Mouse (Mus musculus) urinary bladder, postnatal 25 days (tissue): ENCODE measurements around the gene Dnajb9.
"Not testable (repeated sequence)": the region's sequence is repeated elsewhere in the genome, so short reads cannot be mapped to it uniquely, and the experiment has no call there.

Source experiments
- DNase-seq: peaks from one replicate; pipeline ENCODE4 v3.0.0; 2022; ENCODE audit warnings: low spot score

Dnajb9 gene

DNA sequence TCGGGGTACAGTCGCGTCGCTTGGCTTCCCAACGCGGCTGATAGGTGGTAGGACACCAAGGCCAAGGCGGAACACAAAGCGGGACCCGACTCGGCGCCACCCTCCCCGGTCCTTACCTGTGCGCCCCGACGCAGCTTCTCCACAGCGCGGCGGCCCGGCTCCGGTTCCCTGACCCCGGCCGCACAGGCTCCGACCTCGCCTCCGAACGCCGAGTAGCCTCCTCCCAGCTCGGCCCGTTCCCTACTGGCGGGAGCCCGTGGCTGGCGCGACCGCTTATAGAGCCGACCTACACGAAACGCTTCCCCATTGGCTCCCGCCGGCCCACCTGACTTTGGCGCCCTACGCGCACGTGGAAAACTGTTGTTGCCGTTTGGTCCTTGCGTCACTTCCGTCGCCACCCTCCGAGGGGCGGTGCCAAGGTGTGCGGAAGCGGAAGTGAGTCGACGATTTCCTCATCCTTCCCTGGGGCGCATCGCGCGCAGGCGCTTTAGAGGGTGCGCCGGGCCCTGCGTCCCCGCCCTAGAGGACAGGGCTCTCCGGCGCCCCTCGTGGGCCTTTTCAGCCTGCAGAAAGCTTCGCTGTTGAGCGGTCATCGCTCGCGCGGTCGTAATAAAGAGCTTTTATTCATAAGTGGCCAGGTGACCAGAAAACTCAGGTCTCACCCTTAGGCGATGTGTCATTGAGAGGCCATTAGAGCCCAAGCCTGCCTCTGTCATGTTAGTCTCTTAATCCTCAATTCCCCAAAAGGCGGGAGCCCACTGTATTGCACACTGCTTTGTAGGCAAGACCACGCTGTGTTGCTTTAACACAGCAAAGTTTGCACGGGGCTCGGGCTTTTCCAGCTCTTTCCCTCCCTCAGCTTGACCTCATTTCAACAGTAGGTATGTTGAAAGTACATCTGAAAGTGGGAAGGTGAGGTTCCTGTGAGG lies at the start of gene Dnajb9:
Gene Dnajb9 (minus strand): TSS at position 503 of the 929 bp plus-strand sequence.
- DNase-seq = peak; percentile 99

DNA sequence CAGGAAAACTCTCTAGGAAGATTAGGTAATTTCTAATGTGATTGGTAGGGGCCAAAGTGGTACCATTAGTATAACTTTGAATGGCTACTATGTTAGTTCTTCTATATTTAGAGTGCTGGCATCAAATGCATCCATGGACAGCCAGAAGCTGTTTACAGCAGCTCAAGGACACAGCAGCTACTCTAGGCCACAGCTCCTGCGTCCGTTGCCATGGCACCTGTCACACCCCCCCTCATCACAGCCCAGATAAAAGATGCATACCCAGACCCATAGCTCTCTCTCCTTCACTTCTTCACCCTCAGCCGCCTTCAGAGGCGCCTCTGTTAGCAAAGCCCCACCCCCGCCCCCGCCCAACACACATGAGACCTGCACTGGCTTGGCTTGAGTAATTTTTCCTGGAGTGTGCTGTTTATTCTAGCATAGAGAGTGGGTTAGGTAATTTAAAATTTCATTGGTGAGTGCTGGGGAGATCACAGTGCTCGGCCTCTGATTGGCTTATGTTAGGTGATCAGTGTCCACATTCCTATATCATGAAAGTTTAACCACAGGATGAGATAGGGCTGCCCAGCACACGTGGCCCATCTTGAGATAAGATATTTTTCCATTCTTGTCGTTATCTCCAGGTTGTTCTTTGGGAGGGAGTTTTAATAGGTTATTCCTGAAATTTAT lies 38.3 kb upstream of the Dnajb9 start:
- DNase-seq = no peak

DNA sequence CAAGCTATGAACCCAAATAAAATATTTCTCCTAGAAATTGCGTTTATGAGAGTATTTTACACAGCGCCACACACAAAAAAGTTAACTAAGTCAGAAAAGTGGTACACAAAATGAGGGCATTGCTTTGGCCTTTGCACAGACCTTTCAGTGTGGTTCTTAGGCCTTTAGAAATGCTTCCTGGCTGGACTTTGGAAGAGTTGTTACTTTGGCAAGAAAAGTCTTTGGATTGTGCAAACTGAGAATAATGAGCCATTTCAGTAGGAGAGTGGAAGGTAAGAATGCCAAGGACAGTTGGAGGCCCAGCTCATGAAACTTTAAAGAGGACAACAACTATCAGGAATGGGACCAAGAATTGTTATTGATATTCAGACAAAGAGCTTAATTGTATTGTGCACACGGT lies 35.6 kb upstream of the Dnajb9 start:
- DNase-seq = no peak

DNA sequence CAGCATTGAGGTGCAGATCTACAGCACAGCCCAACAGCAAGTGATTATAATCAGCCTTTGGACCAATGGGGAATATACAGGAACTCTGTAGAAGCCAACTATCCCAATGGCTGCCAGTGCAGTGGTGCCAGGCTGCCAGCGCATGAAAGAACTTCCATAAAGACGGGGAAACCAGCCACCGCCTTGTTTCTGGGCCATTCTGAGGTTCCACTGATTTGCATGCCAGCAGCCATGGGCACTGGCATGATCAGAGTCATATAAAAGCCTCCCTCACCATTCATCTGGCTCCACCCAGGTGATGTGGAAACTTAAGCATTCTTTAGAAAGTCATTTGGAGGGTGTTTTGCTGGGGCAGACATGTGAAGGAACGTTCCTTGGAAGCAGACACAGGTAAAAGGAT lies 32.3 kb upstream of the Dnajb9 start:
- DNase-seq = no peak

DNA sequence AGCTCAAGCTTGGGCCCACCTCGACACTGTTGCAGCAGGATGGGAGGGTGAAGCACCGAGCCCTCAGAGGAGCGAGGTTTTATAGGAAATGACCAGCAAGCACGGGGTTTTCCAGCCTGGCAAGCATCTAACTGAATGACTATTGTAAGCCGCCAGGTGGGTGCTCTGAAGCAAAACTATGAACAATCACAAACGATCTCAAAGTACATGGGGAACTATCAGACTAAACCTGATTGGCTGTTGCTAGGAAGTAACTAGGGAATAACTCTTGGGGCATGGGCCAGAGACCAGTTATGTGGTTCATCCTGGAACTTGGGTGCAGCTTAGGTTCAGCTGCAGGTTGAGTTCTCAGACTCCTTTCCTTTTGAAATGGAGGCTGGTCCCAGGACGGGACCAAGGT lies 31.0 kb upstream of the Dnajb9 start:
- no peak for DNase-seq

DNA sequence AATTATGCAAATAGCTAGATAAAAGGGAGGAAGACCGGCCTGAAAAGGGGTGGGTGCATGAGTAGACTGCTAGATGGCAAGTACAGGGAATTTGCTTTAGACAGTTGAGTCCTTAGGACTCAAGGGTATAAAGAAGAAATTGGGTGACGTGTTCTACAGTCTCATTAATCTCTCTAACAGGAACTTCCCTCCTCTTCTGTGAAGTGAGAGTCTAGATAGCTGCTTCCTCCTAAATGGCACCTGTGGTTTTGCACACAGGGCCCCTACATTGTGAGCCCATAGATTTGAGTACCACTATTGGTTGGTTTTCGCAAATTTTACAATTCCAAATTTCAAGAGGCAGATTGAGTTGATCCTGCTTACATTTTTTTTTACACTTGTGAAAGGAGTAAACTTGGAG lies 14.5 kb upstream of the Dnajb9 start:
- DNase-seq = no peak

DNA sequence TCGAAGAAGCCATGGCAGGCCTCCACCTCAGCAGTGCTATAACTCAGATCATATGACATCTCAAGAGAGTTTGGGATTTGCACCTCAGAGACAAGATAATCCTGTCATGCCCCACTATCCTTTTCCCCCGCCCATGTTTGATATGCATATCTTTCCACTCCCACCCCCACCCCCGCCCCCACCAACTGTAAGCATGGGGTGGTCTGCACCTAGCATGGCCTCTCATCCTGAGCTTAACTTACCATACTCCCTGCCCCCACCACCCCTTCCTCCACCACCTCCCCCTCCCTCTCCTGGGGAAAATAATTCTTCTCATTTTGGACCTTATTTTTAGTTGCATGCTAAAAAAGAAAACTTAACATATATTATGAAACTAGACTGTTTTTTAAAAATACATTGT lies 12.9 kb upstream of the Dnajb9 start:
- DNase-seq = no peak

DNA sequence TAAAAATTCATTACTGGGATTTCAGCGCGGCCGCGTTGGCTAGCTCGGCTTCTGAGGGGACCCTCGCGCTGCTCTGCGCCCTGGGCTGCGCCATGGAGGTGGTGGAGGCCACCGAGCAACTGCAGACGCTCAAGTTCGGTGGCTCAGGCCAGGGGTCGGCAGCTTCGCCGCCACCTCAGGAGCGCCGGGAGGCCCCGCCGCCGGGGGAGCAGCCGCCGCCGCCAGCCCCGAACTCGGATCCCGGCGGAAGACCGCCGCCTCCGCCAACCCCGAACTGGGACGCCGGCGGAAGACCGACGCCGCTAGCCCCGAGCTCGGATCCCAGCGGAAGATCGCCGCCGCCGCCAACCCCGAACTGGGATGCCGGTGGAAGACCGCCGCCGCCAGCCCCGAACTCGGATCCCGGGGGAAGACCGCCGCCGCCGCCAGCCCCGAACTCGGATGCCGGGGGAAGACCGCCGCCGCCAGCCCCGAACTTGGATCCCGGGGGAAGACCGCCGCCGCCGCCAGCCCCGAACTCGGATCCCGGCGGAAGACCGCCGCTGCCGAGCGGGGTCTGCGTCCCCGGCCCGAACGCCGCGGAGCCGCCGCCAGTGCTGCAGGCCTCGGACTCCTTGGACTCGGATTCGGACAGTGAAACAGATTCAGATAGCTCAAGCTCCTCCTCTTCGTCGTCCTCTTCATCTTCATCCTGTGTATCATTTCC lies 11.7 kb upstream of the Dnajb9 start:
- DNase-seq = peak; percentile 15

DNA sequence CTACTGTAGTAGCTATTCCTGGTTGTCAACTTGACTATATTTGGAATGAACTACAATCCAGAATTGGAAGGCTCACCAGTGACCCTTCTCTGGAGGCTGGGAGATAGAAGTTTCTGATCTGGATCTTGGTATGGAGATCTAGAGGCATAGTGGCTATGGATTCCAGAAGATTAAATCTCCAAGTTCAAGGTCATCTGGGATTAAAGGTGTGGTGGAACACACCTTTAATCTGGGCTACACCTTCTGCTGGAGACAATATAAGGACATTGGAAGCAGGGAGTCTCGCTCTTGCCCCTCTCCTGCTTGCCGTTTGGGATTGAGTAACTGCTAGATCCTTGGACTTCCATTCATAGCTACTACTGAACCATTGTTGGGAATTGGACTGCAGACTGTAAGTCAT lies 10.9 kb upstream of the Dnajb9 start, which contains the start of gene Pnpla8:
Gene Pnpla8 (plus strand): TSS at position 301 of the 400 bp plus-strand sequence.
- DNase-seq = not testable (repeated sequence)

DNA sequence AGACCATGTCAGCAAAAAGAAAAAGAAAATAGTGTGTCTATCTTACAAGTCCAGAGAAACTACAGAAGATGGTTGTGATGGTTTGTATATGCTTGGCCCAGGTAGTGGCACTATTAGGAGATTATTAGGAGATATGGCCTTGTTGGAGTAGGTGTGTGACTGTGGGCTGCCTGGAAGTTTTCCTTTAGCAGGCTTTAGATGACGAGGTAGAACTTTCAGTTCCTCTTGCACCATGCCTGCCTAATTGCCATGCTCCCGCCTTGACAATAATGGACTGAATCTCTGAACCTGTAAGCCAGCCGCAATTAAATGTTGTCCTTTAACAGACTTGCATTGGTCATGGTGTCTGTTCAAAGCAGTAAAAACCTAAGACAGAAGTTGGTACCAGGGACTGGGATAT lies 1.4 kb upstream of the Dnajb9 start:
- no peak for DNase-seq

DNA sequence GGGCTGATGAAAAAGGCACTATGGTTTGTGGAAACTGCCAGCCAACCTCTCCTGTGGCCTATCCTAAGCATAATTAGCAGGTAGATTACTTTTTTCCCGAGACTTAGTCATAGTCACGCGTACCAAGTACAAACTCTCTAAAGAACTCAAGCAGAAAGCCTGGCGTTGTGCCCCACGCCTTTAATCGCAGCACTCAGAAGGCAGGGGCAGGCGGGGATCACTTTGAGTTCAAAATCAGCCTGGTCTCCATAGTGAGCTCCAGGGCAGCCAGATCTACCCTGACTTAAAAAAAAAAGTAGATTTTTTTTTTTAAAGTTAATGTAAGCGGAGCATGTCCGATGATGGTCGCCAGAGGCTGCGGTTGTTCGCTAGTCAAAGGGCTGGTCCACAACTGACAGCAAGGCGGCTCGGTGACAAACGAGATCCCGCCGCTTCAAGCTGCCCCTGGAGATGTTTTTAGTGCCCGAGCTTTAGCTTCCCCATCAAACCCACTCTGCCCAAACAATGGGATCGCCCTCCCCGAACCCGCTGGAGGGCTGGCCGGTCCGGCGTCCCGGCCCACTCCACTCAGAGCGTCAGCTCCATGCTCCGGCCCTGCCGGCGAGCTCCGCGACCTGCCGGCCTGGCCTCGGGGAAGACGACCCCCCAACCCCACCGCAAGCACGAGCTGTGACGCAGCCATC lies 844 bp downstream of the Dnajb9 start:
- peak; percentile 39 for DNase-seq

DNA sequence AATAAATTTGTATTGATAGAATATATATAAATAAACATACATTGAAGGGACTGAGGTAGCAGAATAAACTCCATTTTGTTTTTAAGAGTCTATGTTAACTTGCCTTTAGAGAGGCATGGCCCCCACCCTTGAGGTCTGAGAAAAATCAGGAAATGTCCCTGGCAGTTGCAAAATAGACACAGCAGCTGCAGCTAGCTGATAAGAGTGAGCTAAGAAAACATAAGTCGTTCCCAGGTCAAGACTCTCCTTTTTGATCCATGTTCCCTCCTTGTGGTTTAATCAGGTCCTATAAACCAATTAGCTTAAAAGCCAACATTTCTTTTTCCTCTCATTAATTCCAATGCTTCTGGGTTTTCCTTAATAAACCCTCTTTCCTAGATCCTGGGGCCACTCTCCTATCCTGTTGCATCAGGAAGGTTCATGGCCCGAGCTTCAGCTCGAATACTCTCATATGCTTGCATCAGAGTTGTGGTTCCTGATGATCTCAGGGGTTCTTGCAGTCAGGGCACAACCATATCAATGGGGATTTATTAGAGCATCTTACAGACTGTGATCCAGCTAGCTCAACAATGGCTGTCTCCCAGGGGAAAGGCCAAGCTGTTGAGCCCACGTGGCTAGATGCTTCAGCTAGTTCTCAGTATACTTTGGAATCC lies 12.1 kb downstream of the Dnajb9 start:
- no peak for DNase-seq

DNA sequence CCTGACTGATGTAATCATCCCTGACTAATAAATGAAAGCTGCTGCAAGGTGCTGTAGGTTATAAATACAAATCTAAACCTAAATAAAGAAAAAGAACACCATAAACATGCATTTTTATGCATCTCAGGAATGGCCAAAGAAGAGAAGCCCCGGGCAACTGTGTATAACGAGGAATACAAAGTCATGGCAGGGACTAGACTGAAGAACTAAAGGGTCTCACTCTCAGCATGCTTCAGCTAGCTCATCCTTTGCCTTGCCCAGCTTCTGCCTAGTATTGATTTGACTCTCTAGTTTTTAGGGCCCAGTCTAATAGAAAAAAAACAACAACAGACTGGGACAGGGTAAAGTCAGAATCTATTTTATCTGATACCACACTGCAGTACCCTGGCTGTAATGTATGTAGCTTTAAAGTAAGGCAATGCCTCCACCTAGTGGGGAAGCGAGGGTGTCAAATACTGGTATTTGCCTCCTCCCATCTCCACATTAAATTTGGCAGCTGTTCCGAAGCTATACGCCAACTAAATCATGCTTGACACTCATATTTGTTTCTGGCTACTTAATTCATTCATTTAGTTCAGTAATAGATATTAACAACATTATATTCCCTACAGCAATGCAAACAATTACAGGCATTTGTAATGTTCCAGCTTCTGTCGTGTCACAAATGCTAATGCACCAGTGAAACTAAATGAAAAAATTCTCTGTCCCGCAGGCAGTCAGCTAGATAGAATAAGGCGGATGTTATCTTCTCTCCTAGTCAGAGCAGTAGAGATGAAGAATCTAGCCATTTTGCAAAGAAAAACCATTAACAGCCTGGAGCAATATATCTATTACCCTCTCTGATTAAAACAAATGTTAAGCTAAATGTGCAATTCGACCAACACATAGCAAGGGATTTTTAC lies 28.8 kb downstream of the Dnajb9 start:
- no peak for DNase-seq

DNA sequence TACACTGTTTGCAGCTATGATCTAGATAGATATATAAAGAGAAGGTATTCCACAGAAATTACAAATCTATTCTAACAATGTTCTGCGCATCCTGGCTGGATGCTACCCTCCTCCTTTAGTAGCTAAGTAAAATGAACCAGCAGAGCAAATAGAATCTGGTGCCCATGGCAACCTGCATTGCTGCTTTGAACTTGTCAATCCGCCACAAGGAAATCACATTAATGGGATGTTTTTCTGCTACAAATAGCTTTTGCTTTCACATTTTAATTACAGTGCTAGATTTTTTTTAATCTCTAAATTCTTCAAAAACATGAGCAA lies 33.1 kb downstream of the Dnajb9 start:
- DNase-seq = no peak

DNA sequence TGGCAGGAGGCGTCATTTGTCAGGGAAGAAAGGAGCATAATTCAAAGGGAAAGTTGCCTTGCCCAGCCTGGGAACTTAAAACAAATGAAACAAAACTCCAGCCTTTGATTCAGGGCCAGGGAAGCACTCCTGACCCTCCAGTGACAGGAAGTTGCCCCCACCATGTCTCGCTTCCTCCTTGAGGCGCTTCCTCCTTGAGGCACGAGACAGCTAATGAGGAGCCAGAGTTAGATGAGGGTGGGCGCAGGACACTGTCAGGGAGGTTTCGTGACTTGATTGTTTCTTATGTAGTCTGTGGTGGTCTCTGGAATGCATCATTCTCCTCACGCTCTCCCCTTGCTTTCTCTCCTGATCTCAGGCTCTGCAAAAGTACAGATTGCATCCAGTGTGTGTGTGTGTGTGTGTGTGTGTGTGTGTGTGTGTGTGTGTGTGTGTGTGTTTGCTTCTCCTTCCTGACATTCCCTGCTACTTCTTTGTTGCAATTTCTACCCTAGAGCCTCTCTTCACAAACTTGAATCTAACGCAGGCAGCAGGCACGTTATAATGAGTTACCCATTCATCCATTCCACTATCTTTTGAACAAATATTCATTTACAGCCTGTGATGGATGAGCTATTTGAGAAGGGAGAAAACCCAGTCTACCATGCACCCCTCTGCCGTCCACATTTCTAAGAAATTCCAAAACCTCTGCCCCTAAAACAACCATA lies 33.6 kb downstream of the Dnajb9 start:
- no peak for DNase-seq

DNA sequence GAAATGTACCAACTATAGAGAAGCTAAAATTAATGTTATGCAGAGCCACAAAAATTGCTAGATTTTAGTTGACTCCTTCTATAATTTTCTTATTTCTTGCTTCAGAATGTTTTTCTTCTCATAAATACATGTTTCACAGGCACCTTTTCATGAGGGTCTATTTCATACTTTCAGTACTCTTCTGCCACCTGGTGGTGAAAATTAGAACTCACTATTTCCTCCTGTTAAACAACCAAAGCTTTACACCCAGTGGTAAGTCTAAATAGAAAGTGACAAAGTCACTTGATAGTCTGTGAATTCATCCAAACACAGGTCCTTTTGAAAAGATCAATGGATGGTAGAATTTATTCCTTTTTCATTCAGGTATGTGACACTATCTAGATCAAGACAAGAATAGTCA lies 43.2 kb downstream of the Dnajb9 start:
- DNase-seq = no peak

DNA sequence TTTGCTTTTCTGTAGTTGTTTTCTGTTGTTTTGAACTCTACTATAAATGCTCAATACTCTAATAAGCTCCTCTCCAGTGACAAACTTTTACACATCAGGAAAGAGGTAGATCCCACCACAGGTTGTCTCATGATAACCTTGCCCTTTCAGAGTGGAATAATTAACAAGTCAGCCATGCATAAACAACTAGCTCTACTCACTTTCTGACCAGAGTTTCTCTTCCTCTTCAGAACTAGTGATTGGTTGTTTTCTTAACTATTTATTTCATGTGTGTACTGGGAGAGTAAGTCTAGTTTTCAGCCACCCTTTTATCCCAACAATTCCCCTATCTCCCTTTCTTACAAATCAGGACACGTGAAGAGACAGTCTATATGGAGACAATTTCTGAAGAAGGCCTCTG lies 50.8 kb downstream of the Dnajb9 start:
- no peak for DNase-seq
